Mouse (Mus musculus) liver, embryonic 14.5 days (tissue): ENCODE measurements around the gene Hsh2d. TPM values are rescaled to one million over a fixed set of nuclear protein-coding genes. Genes with fewer than 3 reads are reported as not detected.

Experiments
- ATAC-seq: fragments of 200-750 bp; cut with Nextera tagmentation; 2 replicates; pipeline ENCODE4 v1.8.0; 2017; ENCODE audit warnings: moderate number of reproducible peaks, mild to moderate bottlenecking, moderate library complexity; ENCODE audit not compliant: insufficient read depth
- DNase-seq, 3 experiments: peaks; one replicate each; pipeline ENCODE4 v3.0.0-alpha.2; 2012 to 2013; ENCODE audit warnings: low read depth in 3 of 3, low spot score in 3 of 3
- H3K27ac ChIP-seq: fragments of 300-500 bp; sonication (generic); 2 replicates; pipeline ENCODE4 v1.5.1; 2014; ENCODE audit warnings: moderate library complexity, mild to moderate bottlenecking, control low read depth, inconsistent platforms
- H3K27me3 ChIP-seq: fragments of 300-500 bp; sonication (generic); 2 replicates; pipeline ENCODE4 v1.6.1; 2014; ENCODE audit warnings: mild to moderate bottlenecking, low read length, moderate library complexity; ENCODE audit not compliant: control insufficient read depth, insufficient read depth
- H3K36me3 ChIP-seq: fragments of 300-500 bp; sonication (generic); replicated peaks from 2 replicates; pipeline ENCODE4 v1.6.1; 2014; ENCODE audit warnings: low read depth; ENCODE audit not compliant: control insufficient read depth, insufficient read depth
- H3K4me1 ChIP-seq, 2 experiments: fragments of 200-500 bp in 1 of 2; fragments of 300-500 bp in 1 of 2; sonication (generic) in 1 of 2; replicated peaks; 2 replicates each; pipeline ENCODE4 v1.6.1; 2012 to 2014; ENCODE audit warnings: antibody characterized with exemption in 1 of 2, inconsistent platforms in 1 of 2, low read length in 1 of 2; ENCODE audit not compliant: control insufficient read depth in 2 of 2, insufficient read depth in 2 of 2
- H3K4me2 ChIP-seq: fragments of 300-500 bp; sonication (generic); 2 replicates; pipeline ENCODE4 v1.6.1; 2014; ENCODE audit warnings: low read depth, mild to moderate bottlenecking, control low read depth, moderate library complexity
- H3K4me3 ChIP-seq, 2 experiments: fragments of 200-500 bp in 1 of 2; fragments of 300-500 bp in 1 of 2; sonication (generic) in 1 of 2; 2 replicates each; pipeline ENCODE4 v1.5.1; 2012 to 2014; ENCODE audit warnings: low read depth in 2 of 2, low read length in 2 of 2, mild to moderate bottlenecking in 2 of 2, control low read depth in 1 of 2, inconsistent platforms in 1 of 2, moderate library complexity in 1 of 2; ENCODE audit not compliant: insufficient read depth in 1 of 2
- H3K9ac ChIP-seq: fragments of 300-500 bp; sonication (generic); replicated peaks from 2 replicates; pipeline ENCODE4 v1.6.1; 2014; ENCODE audit warnings: mild to moderate bottlenecking, control low read depth, moderate library complexity
- H3K9me3 ChIP-seq: fragments of 300-500 bp; sonication (generic); 2 replicates; pipeline ENCODE4 v1.6.1; 2016; ENCODE audit warnings: low read length, mixed read lengths; ENCODE audit not compliant: control insufficient read depth
- CTCF ChIP-seq: IDR thresholded peaks from 2 replicates; pipeline ENCODE4 v1.5.1; 2016; ENCODE audit warnings: antibody characterized with exemption, low read depth, control low read depth
- EP300 ChIP-seq: IDR thresholded peaks from 2 replicates; pipeline ENCODE4 v1.6.1; 2016; ENCODE audit warnings: antibody characterized with exemption, low read depth
- WGBS: fragments of 180-500 bp; shearing (Covaris S2); extraction: QIAGEN DNeasy Blood & Tissue Kit; methylation state at CpG from one replicate; pipeline ENCODE4 v1.1.7; 2014; ENCODE audit not compliant: insufficient replicate concordance; 5-methylcytosine and 5-hydroxymethylcytosine counted together
- polyA plus RNA-seq, 2 experiments: library from polyadenylated mRNA; depleted of rRNA in 1 of 2; stranded (reverse) in 1 of 2; unstranded in 1 of 2; fragments of >200 nt; fragmentation: Nextera tagmentation in 1 of 2; extraction: Ambion mirVana in 1 of 2; gene quantifications; 2 replicates each; pipeline versions ENCODE4 v1.2.1 to v1.2.3; 2012 to 2014

Gene Hsh2d
- polyA plus RNA-seq, 2 experiments, result 0.11 to 0.18 TPM

- peaks cover 8 to 15% of the 10 kb centered on the region in 2 experiments for H3K4me1 ChIP-seq
- no peaks in the 10 kb centered on the region for H3K27me3 ChIP-seq
- 14% methylated on average over 2 of the region's 2 CpGs for WGBS
These were observed 55.2 kb downstream of the Hsh2d start for GRCm38 (mm10) chr8:72244610-72245009.

More at GRCm38 (mm10) chr8:72244610-72245009, 55.2 kb downstream of the Hsh2d start:
- no peak overlapping the region for H3K4me3 ChIP-seq
- H3K36me3 ChIP-seq, result no peaks in the 10 kb centered on the region; the same call in 1 of the 2 replicates
- H3K4me2 ChIP-seq, result no peak overlapping the region
- no peaks in the 10 kb centered on the region for H3K9me3 ChIP-seq
- DNase-seq (no peak), ATAC-seq (no peak)
- TF ChIP-seq CTCF (no peak), EP300 (no peak)
- H3K27ac ChIP-seq, result no peak overlapping the region
- no peak overlapping the region for H3K9ac ChIP-seq

Other genes starting within 250 kb of the Hsh2d start
- gene Zfp961, start 238.6 kb upstream of the Hsh2d start, polyA plus RNA-seq (2012; rRNA removed), result 6.3 and 8.4 TPM in 2 replicates
- gene Zfp961, start 238.6 kb upstream of the Hsh2d start, polyA plus RNA-seq (2014; fragmentation: Nextera tagmentation; extraction: Ambion mirVana), result 9.2 and 11.5 TPM in 2 replicates
- 1.4 TPM in 2 replicates for gene Cyp4f18, start 180.0 kb upstream of the Hsh2d start, polyA plus RNA-seq (2012; rRNA removed)
- gene Cyp4f18, start 180.0 kb upstream of the Hsh2d start, polyA plus RNA-seq (2014; fragmentation: Nextera tagmentation; extraction: Ambion mirVana), result 1.1 and 2.1 TPM in 2 replicates
- gene Olfr372, start 148.4 kb upstream of the Hsh2d start, polyA plus RNA-seq (2012; rRNA removed), result not detected in 2 replicates
- not detected in 2 replicates for gene Olfr372, start 148.4 kb upstream of the Hsh2d start, polyA plus RNA-seq (2014; fragmentation: Nextera tagmentation; extraction: Ambion mirVana)
- not detected in 2 replicates for gene Olfr373, start 106.5 kb upstream of the Hsh2d start, polyA plus RNA-seq (2012; rRNA removed)
- not detected in 2 replicates for gene Olfr373, start 106.5 kb upstream of the Hsh2d start, polyA plus RNA-seq (2014; fragmentation: Nextera tagmentation; extraction: Ambion mirVana)
- not detected in 2 replicates for gene Olfr374, start 82.6 kb upstream of the Hsh2d start, polyA plus RNA-seq (2012; rRNA removed)
- gene Olfr374, start 82.6 kb upstream of the Hsh2d start, polyA plus RNA-seq (2014; fragmentation: Nextera tagmentation; extraction: Ambion mirVana), result not detected in 2 replicates
- 28.7 and 49.0 TPM in 2 replicates for gene Tpm4, start 54.7 kb upstream of the Hsh2d start, polyA plus RNA-seq (2012; rRNA removed)
- gene Tpm4, start 54.7 kb upstream of the Hsh2d start, polyA plus RNA-seq (2014; fragmentation: Nextera tagmentation; extraction: Ambion mirVana), result 69.2 and 76.4 TPM in 2 replicates
- gene Rab8a, start 28.4 kb upstream of the Hsh2d start, polyA plus RNA-seq (2012; rRNA removed), result 18.3 and 59.7 TPM in 2 replicates
- gene Rab8a, start 28.4 kb upstream of the Hsh2d start, polyA plus RNA-seq (2014; fragmentation: Nextera tagmentation; extraction: Ambion mirVana), result 50.7 and 54.6 TPM in 2 replicates
- gene Cib3, start 23.2 kb downstream of the Hsh2d start, polyA plus RNA-seq (2012; rRNA removed), result not detected in 2 replicates
- 0.24 TPM in 1 of 2 replicates, not detected in the other for gene Cib3, start 23.2 kb downstream of the Hsh2d start, polyA plus RNA-seq (2014; fragmentation: Nextera tagmentation; extraction: Ambion mirVana)
- not detected in 2 replicates for gene Gm11034, start 24.0 kb downstream of the Hsh2d start, polyA plus RNA-seq (2012; rRNA removed)
- gene Gm11034, start 24.0 kb downstream of the Hsh2d start, polyA plus RNA-seq (2014; fragmentation: Nextera tagmentation; extraction: Ambion mirVana), result not detected in 2 replicates
- gene Fam32a, start 30.1 kb downstream of the Hsh2d start, polyA plus RNA-seq (2012; rRNA removed), result 22.9 and 28.2 TPM in 2 replicates
- gene Fam32a, start 30.1 kb downstream of the Hsh2d start, polyA plus RNA-seq (2014; fragmentation: Nextera tagmentation; extraction: Ambion mirVana), result 32.6 and 34.3 TPM in 2 replicates
- gene Ap1m1, start 50.4 kb downstream of the Hsh2d start, polyA plus RNA-seq (2012; rRNA removed), result 35.0 and 38.8 TPM in 2 replicates
- gene Ap1m1, start 50.4 kb downstream of the Hsh2d start, polyA plus RNA-seq (2014; fragmentation: Nextera tagmentation; extraction: Ambion mirVana), result 46.7 and 52.5 TPM in 2 replicates
- 0.83 and 7.4 TPM in 2 replicates for gene Gm10282, start 115.6 kb downstream of the Hsh2d start, polyA plus RNA-seq (2012; rRNA removed)
- gene Gm10282, start 115.6 kb downstream of the Hsh2d start, polyA plus RNA-seq (2014; fragmentation: Nextera tagmentation; extraction: Ambion mirVana), result 7.3 and 8.0 TPM in 2 replicates
- 2.9 and 3.4 TPM in 2 replicates for gene Klf2, start 129.4 kb downstream of the Hsh2d start, polyA plus RNA-seq (2012; rRNA removed)
- 2.0 and 2.6 TPM in 2 replicates for gene Klf2, start 129.4 kb downstream of the Hsh2d start, polyA plus RNA-seq (2014; fragmentation: Nextera tagmentation; extraction: Ambion mirVana)
- 19.6 and 21.1 TPM in 2 replicates for gene Eps15l1, start 231.8 kb downstream of the Hsh2d start, polyA plus RNA-seq (2012; rRNA removed)
- 16.9 and 17.7 TPM in 2 replicates for gene Eps15l1, start 231.8 kb downstream of the Hsh2d start, polyA plus RNA-seq (2014; fragmentation: Nextera tagmentation; extraction: Ambion mirVana)